Mouse (Mus musculus): ENCODE results near the gene Clcn2. TPM values are rescaled to one million over a fixed set of nuclear protein-coding genes. Genes with fewer than 3 reads are reported as not detected.

Gene Clcn2
- polyA plus RNA-seq, 1 experiment from 2014 or later: 25.4 TPM

DNA sequence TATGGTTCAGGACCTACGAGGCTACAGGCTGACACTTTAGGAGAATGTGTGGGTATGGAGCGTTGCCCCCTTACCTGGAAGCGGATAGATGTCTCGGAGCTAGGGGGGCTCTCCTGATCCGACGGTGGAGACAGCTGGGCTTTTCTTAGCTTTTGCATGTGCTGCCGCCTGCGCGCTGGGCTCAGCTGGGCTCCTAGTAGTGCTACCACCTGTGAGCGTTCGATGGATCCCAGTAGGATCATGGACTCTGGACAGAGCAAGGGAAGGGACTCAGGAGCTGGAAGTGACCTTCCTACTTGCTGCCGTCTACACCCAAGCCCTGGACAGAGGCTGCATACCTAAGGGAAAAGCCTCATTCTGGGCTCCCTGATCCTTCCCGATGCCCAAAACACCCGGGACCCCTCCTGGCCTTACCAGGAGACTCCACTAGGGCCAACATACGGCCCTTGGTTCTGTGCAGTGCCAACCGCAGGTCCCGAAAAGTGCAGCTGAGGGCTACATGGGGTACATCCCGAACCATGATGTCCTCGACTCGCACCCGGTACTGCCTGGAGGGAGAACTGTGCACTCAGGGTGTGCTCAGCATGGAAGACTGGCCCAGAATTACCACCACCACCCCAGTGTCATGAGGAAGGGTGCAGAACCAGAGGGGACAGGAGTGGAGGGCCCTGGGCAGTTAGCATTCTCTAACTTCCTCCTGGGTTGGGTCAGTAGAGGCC lies 9.2 kb downstream of the Clcn2 start:
- Histone ChIP-seq H3K9me3 (replicated peaks; ENCODE audit: control insufficient read depth, low read length, poor library complexity, severe bottlenecking) (no peaks in the 10 kb centered on the region), H3K27ac (ENCODE audit: low read length) (no peak overlapping the region), H3K4me2 (ENCODE audit: low read length) (no peak overlapping the region), H3K27me3 (ENCODE audit: control insufficient read depth, insufficient read depth, low read depth, low read length) (no peaks in the 10 kb centered on the region), H3K36me3 (ENCODE audit: control insufficient read depth, insufficient read depth, low read length) (peaks cover 17% of the 10 kb centered on the region), H3K9ac (ENCODE audit: low read depth, low read length) (no peak overlapping the region), H3K4me3 (ENCODE audit: low read depth, low read length) (no peak overlapping the region), H3K4me1 (ENCODE audit: control insufficient read depth, insufficient read depth, low read length) (no peaks in the 10 kb centered on the region; the same call in 1 of the 2 replicates)
- WGBS: 92% methylated on average over 21 of the region's 21 CpGs
- no peak for ATAC-seq

DNA sequence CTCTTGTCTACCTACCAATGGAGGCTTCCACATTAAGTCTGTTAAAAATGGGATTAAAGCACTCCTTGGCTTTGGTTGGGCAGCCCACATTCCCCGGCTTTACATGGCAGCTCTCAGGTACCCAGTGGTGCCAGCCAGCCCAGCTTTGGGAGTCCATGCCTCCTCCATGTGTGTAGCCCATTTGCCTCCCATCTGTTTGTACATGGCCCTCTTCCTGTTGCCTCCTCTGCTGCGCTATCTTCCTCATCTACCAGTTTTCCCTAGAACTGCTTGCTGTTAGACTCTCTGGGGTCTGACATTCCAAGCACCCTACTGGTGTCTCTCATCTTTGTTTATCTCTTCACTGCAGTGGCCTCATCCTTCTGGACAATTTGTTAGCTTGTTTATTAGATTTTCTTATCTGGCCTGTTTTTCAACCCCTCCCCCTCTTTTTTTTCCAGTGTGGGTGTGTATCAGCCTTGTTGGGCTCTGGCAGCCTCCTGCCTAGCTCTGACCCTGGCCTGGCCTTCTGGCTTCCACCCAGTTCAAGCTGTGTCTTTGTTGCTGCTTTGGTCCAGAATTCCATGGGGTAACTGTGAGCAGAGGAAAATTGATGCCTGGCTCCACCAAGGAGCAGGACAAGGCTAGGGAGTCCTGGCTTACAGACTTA lies 11.0 kb downstream of the Clcn2 start:
- no peak for ATAC-seq
- peaks cover 12% of the 10 kb centered on the region for H3K36me3 ChIP-seq (ENCODE audit: control insufficient read depth, insufficient read depth, low read length)
- 93% methylated on average over 2 of the region's 2 CpGs for WGBS

DNA sequence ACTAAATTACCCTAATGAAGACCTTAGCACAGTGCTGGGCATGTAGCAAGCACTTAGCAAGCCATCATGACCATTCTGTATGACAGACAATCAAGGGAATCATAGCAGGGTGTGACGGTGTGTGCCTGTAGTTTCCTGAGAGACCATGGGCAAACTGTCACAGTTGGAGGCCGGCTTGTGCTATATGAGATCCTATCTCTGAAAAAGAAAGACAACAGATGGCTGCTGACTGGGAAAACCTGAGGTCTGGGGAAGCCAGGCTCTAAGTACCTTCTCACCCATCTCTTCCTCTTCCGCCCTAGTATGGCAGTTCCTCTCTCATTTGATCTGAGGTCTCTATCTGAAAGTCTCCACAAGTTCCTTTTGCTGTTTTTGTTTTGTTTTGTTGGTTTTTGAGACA lies 11.8 kb downstream of the Clcn2 start:
- Histone ChIP-seq H3K27me3 (ENCODE audit: control insufficient read depth, insufficient read depth, low read depth, low read length) (no peaks in the 10 kb centered on the region), H3K4me3 (ENCODE audit: low read depth, low read length) (no peak overlapping the region), H3K4me2 (ENCODE audit: low read length) (no peak overlapping the region), H3K4me1 (ENCODE audit: control insufficient read depth, insufficient read depth, low read length) (peaks cover 11% of the 10 kb centered on the region), H3K36me3 (ENCODE audit: control insufficient read depth, insufficient read depth, low read length) (peaks cover 12% of the 10 kb centered on the region), H3K27ac (ENCODE audit: low read length) (no peak overlapping the region), H3K9me3 (replicated peaks; ENCODE audit: control insufficient read depth, low read length, poor library complexity, severe bottlenecking) (no peaks in the 10 kb centered on the region), H3K9ac (ENCODE audit: low read depth, low read length) (no peak overlapping the region)
- WGBS: 77% methylated on average over 3 of the region's 3 CpGs
- no peak for ATAC-seq

More for the DNA sequence above, 11.0 kb downstream of the Clcn2 start:
- Histone ChIP-seq H3K4me2 (ENCODE audit: low read length) (no peak overlapping the region), H3K4me1 (ENCODE audit: control insufficient read depth, insufficient read depth, low read length) (peaks cover 11% of the 10 kb centered on the region), H3K4me3 (ENCODE audit: low read depth, low read length) (no peak overlapping the region), H3K9me3 (replicated peaks; ENCODE audit: control insufficient read depth, low read length, poor library complexity, severe bottlenecking) (no peaks in the 10 kb centered on the region), H3K9ac (ENCODE audit: low read depth, low read length) (no peak overlapping the region), H3K27ac (ENCODE audit: low read length) (no peak overlapping the region), H3K27me3 (ENCODE audit: control insufficient read depth, insufficient read depth, low read depth, low read length) (no peaks in the 10 kb centered on the region)

DNA sequence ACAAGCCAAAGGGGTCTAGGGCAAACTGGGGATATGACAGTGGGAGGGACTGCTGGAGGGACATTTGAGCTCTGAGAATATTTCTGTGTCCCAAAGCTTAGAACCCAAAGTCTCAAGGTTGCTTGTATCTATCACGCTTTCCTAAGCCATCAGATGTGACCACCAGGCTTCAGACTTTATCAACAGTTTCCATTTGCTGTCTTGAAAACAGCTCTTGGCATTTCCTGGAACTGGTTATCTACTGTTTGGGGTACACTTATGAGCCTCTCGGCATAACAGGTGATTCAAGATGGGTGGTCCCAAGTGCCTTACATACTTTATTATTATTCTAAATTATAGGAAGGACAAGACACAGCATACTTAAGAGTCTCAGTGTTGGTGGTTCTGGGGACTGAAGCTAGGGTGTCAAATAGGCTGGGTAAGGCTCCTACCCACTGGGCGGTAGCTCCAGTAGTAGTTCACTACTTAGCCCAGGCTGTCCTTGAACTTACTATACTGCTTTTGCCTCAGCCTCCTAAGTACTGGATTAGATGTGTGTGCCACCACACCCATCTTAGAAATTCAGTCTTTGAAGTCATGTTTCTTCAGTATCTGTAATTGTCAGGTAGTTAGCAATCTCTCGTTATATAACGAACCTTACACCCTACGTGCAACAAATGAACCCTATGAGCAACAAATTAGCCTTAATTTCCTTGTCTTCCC lies 13.7 kb downstream of the Clcn2 start:
- Histone ChIP-seq H3K36me3 (ENCODE audit: control insufficient read depth, insufficient read depth, low read length) (peaks cover 16% of the 10 kb centered on the region), H3K4me1 (ENCODE audit: control insufficient read depth, insufficient read depth, low read length) (peaks cover 11% of the 10 kb centered on the region), H3K9ac (ENCODE audit: low read depth, low read length) (no peak overlapping the region), H3K4me3 (ENCODE audit: low read depth, low read length) (no peak overlapping the region), H3K27ac (ENCODE audit: low read length) (no peak overlapping the region), H3K9me3 (replicated peaks; ENCODE audit: control insufficient read depth, low read length, poor library complexity, severe bottlenecking) (no peaks in the 10 kb centered on the region), H3K27me3 (ENCODE audit: control insufficient read depth, insufficient read depth, low read depth, low read length) (no peaks in the 10 kb centered on the region), H3K4me2 (ENCODE audit: low read length) (no peak overlapping the region)
- ATAC-seq: no peak
- WGBS: 95% methylated on average over 6 of the region's 6 CpGs

DNA sequence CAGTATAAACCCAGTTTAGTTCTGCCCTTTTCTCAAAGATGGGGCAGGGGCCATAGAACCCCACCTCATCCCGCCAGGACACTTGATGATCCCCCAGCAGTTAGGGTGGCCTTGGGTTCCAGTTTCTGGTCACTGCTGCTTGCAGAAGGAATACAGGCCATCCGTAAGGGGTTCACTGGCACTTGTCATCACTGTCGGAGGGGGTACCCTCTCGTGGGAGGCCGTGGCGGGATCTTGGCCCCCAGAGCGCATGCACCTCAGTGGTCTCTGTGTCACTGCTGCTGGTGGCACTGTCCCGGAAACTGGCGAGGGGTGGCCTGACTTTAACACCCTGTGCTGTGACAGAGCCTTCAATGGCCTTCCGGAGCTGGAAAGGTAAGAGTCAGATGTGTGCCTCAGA lies 14.5 kb downstream of the Clcn2 start:
- ATAC-seq: no peak; the same call in 1 of the 2 replicates
- no peak overlapping the region for H3K9ac ChIP-seq (ENCODE audit: low read depth, low read length)
- peaks cover 11% of the 10 kb centered on the region for H3K4me1 ChIP-seq (ENCODE audit: control insufficient read depth, insufficient read depth, low read length)
- WGBS: 94% methylated on average over 10 of the region's 10 CpGs
- no peak overlapping the region for H3K4me2 ChIP-seq (ENCODE audit: low read length)
- peaks cover 16% of the 10 kb centered on the region for H3K36me3 ChIP-seq (ENCODE audit: control insufficient read depth, insufficient read depth, low read length)
- no peak overlapping the region for H3K4me3 ChIP-seq (ENCODE audit: low read depth, low read length)
- H3K9me3 ChIP-seq (replicated peaks; ENCODE audit: control insufficient read depth, low read length, poor library complexity, severe bottlenecking): no peaks in the 10 kb centered on the region
- H3K27me3 ChIP-seq (ENCODE audit: control insufficient read depth, insufficient read depth, low read depth, low read length): no peaks in the 10 kb centered on the region
- H3K27ac ChIP-seq (ENCODE audit: low read length): no peak overlapping the region

DNA sequence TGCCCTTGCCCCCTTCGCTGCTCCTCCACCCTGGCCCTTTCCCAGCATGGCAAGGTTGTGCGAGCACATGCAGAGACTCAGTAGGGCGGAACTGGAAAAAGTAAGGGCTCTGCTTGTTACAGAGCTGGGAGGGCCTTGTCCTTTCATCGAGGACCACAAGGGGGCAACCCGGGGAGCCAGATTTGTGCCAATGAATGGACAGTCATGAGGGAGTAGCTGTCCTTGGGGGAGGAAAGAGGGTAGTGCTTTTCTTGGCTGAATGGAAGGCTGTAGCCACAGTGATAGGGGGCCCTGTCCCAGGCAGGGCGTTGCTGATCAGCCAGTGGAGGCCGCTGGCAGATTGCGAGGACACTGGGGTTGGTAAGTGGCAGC lies 15.0 kb downstream of the Clcn2 start:
- Histone ChIP-seq H3K4me3 (ENCODE audit: low read depth, low read length) (no peak overlapping the region), H3K4me2 (ENCODE audit: low read length) (no peak overlapping the region), H3K9ac (ENCODE audit: low read depth, low read length) (peak overlapping the region; percentile 42; the same call in 1 of the 2 replicates), H3K9me3 (replicated peaks; ENCODE audit: control insufficient read depth, low read length, poor library complexity, severe bottlenecking) (no peaks in the 10 kb centered on the region), H3K27ac (ENCODE audit: low read length) (peak overlapping the region; percentile 34; the same call in 1 of the 2 replicates), H3K36me3 (ENCODE audit: control insufficient read depth, insufficient read depth, low read length) (peaks cover 14% of the 10 kb centered on the region), H3K27me3 (ENCODE audit: control insufficient read depth, insufficient read depth, low read depth, low read length) (no peaks in the 10 kb centered on the region), H3K4me1 (ENCODE audit: control insufficient read depth, insufficient read depth, low read length) (peaks cover 11% of the 10 kb centered on the region)
- peak; percentile 49 for ATAC-seq
- 2% methylated on average over 8 of the region's 8 CpGs for WGBS

DNA sequence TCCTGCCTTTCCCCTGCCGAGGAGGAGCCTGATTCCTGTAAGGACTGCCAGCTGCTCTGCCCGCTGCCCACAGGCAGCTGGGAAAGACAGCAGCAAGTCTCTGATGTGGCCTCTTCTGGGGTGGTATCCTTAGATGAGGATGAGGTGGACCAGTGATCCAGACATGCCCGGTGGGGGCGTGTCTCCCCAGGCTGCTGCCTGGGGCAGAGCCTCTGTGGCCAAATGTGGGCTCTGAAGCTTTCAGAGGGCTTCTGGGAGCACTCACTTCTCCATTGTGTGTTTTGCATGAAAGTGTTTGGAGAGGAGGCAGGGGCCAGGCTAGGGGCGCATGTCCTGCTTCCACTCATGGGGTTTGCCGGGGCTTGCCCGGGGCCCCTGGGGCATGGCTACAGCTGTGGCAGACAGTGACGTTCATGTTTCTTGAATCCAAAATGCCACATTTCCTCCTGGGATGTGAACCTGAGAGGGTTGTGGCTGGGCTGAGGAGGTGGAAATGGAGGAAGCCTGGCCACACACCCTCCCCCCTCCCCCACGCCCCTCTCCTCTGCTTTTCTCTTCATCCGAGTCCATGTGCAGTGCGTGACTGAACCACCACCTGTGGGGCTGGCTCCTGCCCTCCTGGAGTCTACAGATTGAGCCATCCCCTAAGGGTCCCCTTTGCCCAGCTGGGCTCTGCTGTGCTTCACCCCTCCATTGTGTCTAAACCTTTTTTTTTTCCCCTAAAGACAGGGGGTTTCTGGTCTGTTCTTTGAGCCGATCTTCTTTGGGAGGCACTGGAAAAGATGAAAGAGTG lies 15.6 kb downstream of the Clcn2 start:
- peak; percentile 26; the same call in 1 of the 2 replicates for ATAC-seq
- Histone ChIP-seq H3K27me3 (ENCODE audit: control insufficient read depth, insufficient read depth, low read depth, low read length) (no peaks in the 10 kb centered on the region), H3K9me3 (replicated peaks; ENCODE audit: control insufficient read depth, low read length, poor library complexity, severe bottlenecking) (no peaks in the 10 kb centered on the region), H3K27ac (ENCODE audit: low read length) (peak overlapping the region; percentile 34), H3K4me2 (ENCODE audit: low read length) (no peak overlapping the region), H3K36me3 (ENCODE audit: control insufficient read depth, insufficient read depth, low read length) (peaks cover 11% of the 10 kb centered on the region), H3K9ac (ENCODE audit: low read depth, low read length) (peak overlapping the region; percentile 42), H3K4me3 (ENCODE audit: low read depth, low read length) (no peak overlapping the region), H3K4me1 (ENCODE audit: control insufficient read depth, insufficient read depth, low read length) (peaks cover 11% of the 10 kb centered on the region)
- WGBS: 9% methylated on average over 10 of the region's 12 CpGs

DNA sequence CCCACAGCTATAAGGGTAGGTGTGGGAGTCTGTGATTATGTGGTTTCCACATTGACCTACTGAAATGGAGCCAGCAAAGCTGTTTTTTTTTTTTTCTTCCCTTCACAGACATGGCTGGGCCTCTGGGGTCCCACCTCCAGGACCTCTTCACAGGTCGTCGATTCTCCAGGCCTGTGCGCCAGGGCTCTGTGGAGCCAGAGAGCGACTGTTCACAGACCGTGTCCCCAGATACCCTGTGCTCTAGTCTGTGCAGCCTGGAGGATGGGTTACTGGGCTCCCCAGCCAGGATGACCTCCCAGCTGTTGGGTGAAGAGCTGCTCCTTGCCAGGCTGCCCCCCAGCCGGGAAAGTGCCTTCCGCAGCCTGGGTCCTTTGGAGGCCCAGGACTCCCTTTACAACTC lies 16.2 kb downstream of the Clcn2 start:
- H3K27ac ChIP-seq (ENCODE audit: low read length): peak overlapping the region; percentile 34; the same call in 1 of the 2 replicates
- no peak for ATAC-seq

More for the DNA sequence above, 16.2 kb downstream of the Clcn2 start:
- WGBS: 37% methylated on average over 7 of the region's 7 CpGs
- Histone ChIP-seq H3K4me2 (ENCODE audit: low read length) (no peak overlapping the region), H3K4me1 (ENCODE audit: control insufficient read depth, insufficient read depth, low read length) (peaks cover 17% of the 10 kb centered on the region), H3K9me3 (replicated peaks; ENCODE audit: control insufficient read depth, low read length, poor library complexity, severe bottlenecking) (no peaks in the 10 kb centered on the region), H3K27me3 (ENCODE audit: control insufficient read depth, insufficient read depth, low read depth, low read length) (no peaks in the 10 kb centered on the region), H3K9ac (ENCODE audit: low read depth, low read length) (peak overlapping the region; percentile 42; the same call in 1 of the 2 replicates), H3K4me3 (ENCODE audit: low read depth, low read length) (no peak overlapping the region), H3K36me3 (ENCODE audit: control insufficient read depth, insufficient read depth, low read length) (peaks cover 8% of the 10 kb centered on the region)
